Comparison of ENCODE assay signal across 8 mouse cellular contexts in genomic region chr2:73660566-73661134, GRCm38 (mm10).
DNase-seq lines count a peak whose midpoint lies in the region; ATAC-seq and TF ChIP-seq lines count a peak whose summit lies in the region.
"Had no signal": no experiment of that assay in that cellular context is flagged by ENCODE, and none has a peak within 500 bp of the region (broad histone marks: within the 10 kb centered on the region; RNA-seq: fewer than 3 reads in every experiment).

No protein-coding gene starts in this region.

- TF ChIP-seq EP300 in heart, postnatal 0 days (IDR thresholded peaks at IDR 0.05; ENCODE audit: low read depth) = no peak

- 0 out of 2 replicates have a peak, but pooled peaks have one; percentile 6 for ATAC-seq in heart, postnatal 0 days (ENCODE audit: insufficient read depth, low read depth)
- ATAC-seq in common myeloid progenitor, adult 5-6 weeks (replicated peaks; ENCODE audit: low read depth, poor library complexity, severe bottlenecking) = peak; percentile 24; the same call in 1 of the 2 replicates
- ATAC-seq in forebrain, postnatal 0 days = peak; percentile 5; the same call in 1 of the 2 replicates
- no peak for ATAC-seq in midbrain, embryonic 14.5 days (ENCODE audit: low FRiP score, low TSS enrichment)

- no peaks in the 10 kb centered on the region for H3K27me3 ChIP-seq in heart, postnatal 0 days (ENCODE audit: control insufficient read depth, insufficient read depth, low read length)
- H3K27me3 ChIP-seq in forebrain, postnatal 0 days (ENCODE audit: insufficient read depth, low read length) = no peaks in the 10 kb centered on the region
- no peaks in the 10 kb centered on the region for H3K27me3 ChIP-seq in midbrain, embryonic 14.5 days (ENCODE audit: control insufficient read depth, insufficient read depth, low read length)

- TF ChIP-seq CTCF in heart, postnatal 0 days (IDR thresholded peaks at IDR 0.05; ENCODE audit: low read depth) = no peak
- TF ChIP-seq CTCF in forebrain, postnatal 0 days (IDR thresholded peaks at IDR 0.05; ENCODE audit: low read depth) = no peak

- H3K27ac ChIP-seq in heart, postnatal 0 days (ENCODE audit: low read depth) = peak overlapping the region; percentile 4; the same call in 1 of the 2 replicates
- H3K27ac ChIP-seq in forebrain, postnatal 0 days (ENCODE audit: low read depth, low read length) = peak overlapping the region; percentile 30; the same call in 1 of the 2 replicates
- H3K27ac ChIP-seq in midbrain, embryonic 14.5 days (replicated peaks; ENCODE audit: low read depth, low read length) = no peak overlapping the region

- no peaks in the 10 kb centered on the region for H3K36me3 ChIP-seq in heart, postnatal 0 days (replicated peaks; ENCODE audit: control insufficient read depth, insufficient read depth, low read length)
- H3K36me3 ChIP-seq in forebrain, postnatal 0 days (ENCODE audit: insufficient read depth) = no peaks in the 10 kb centered on the region
- no peaks in the 10 kb centered on the region for H3K36me3 ChIP-seq in midbrain, embryonic 14.5 days (ENCODE audit: control insufficient read depth, insufficient read depth, low read length)

- peak overlapping the region; percentile 38 for H3K4me3 ChIP-seq in heart, postnatal 0 days (ENCODE audit: low read depth, low read length)
- H3K4me3 ChIP-seq in forebrain, postnatal 0 days (ENCODE audit: low read depth, low read length) = peak overlapping the region; percentile 7; the same call in 1 of the 2 replicates
- no peak overlapping the region for H3K4me3 ChIP-seq in midbrain, embryonic 14.5 days (replicated peaks; ENCODE audit: low read depth, low read length)
- H3K4me3 ChIP-seq: megakaryocyte, embryonic 14.5 days had no signal

- DNase-seq in heart, postnatal 0 days (ENCODE audit: low spot score) = no peak
- no peak for DNase-seq in heart, adult 8-10 months (ENCODE audit: low spot score)
- DNase-seq in forebrain, postnatal 0 days = no peak
- DNase-seq in midbrain, embryonic 14.5 days = no peak
- DNase-seq in ovary, postnatal 36 days (ENCODE audit: low spot score) = no peak
- no peak for DNase-seq in cerebellum, postnatal 25 days

- 0 out of 2 replicates have a peak overlapping the region, but pooled peaks have one; percentile 0 for H3K9ac ChIP-seq in heart, postnatal 0 days (replicated peaks; ENCODE audit: low read depth, low read length)
- H3K9ac ChIP-seq in forebrain, postnatal 0 days = no peak overlapping the region
- H3K9ac ChIP-seq in midbrain, embryonic 14.5 days (replicated peaks; ENCODE audit: low read length) = no peak overlapping the region; the same call in 1 of the 2 replicates

- 83% methylated on average over 11 of the region's 11 CpGs for WGBS in heart, postnatal 0 days
- WGBS in forebrain, postnatal 0 days = 87% methylated on average over 11 of the region's 11 CpGs
- WGBS in midbrain, embryonic 14.5 days = 81% methylated on average over 11 of the region's 11 CpGs

- no peaks in the 10 kb centered on the region for H3K9me3 ChIP-seq in heart, postnatal 0 days (replicated peaks; ENCODE audit: control insufficient read depth, low read length)
- no peaks in the 10 kb centered on the region for H3K9me3 ChIP-seq in forebrain, postnatal 0 days (ENCODE audit: low read length)
- no peaks in the 10 kb centered on the region for H3K9me3 ChIP-seq in midbrain, embryonic 14.5 days (ENCODE audit: control insufficient read depth, low read length)
- H3K9me3 ChIP-seq: megakaryocyte, embryonic 14.5 days had no signal

- peaks cover 13% of the 10 kb centered on the region; the same call in 1 of the 2 replicates for H3K4me1 ChIP-seq in heart, postnatal 0 days (ENCODE audit: control insufficient read depth, insufficient read depth)
- H3K4me1 ChIP-seq in forebrain, postnatal 0 days (ENCODE audit: insufficient read depth) = no peaks in the 10 kb centered on the region
- H3K4me1 ChIP-seq in midbrain, embryonic 14.5 days (ENCODE audit: control insufficient read depth, insufficient read depth, low read length) = peaks cover 40% of the 10 kb centered on the region

- peak overlapping the region; percentile 60 for H3K4me2 ChIP-seq in heart, postnatal 0 days (ENCODE audit: low read depth, low read length)
- peak overlapping the region; percentile 44; the same call in 1 of the 2 replicates for H3K4me2 ChIP-seq in forebrain, postnatal 0 days (ENCODE audit: low read depth)
- peak overlapping the region; percentile 53 for H3K4me2 ChIP-seq in midbrain, embryonic 14.5 days (ENCODE audit: low read length)
